Mouse (Mus musculus) cerebellum, postnatal 10 days (tissue): ENCODE measurements around the gene Runx1.

Experiments used
- DNase-seq, 2 experiments: peaks; one replicate each; pipeline ENCODE4 v3.0.0; 2021; ENCODE audit warnings: mixed read lengths in 2 of 2

The Runx1 gene

GRCm38 (mm10) chr16:92552858-92553257 lies 273.1 kb downstream of the Runx1 start:
- no peak for DNase-seq

- DNase-seq, result no peak
These were observed 273.9 kb downstream of the Runx1 start for GRCm38 (mm10) chr16:92552106-92552382.
